Mouse (Mus musculus) small intestine, adult 2 months (tissue): Measurements from ENCODE around the gene Rps6kl1. TPM values are rescaled to one million over a fixed set of nuclear protein-coding genes. Genes with fewer than 3 reads are reported as not detected.

Experiments
- H3K27ac ChIP-seq: fragments of 200-500 bp; 2 replicates; pipeline ENCODE4 v1.5.1; 2012; ENCODE audit warnings: low read depth, low read length, control low read depth, inconsistent platforms; ENCODE audit not compliant: insufficient read depth
- H3K27me3 ChIP-seq: fragments of 200-500 bp; 2 replicates; pipeline ENCODE4 v1.6.1; 2012; ENCODE audit warnings: mild to moderate bottlenecking, moderate library complexity, low read length, inconsistent platforms; ENCODE audit not compliant: control insufficient read depth, insufficient read depth
- H3K36me3 ChIP-seq: fragments of 200-500 bp; 2 replicates; pipeline ENCODE4 v1.6.1; 2012; ENCODE audit warnings: mild to moderate bottlenecking, low read length, control low read depth, inconsistent platforms; ENCODE audit not compliant: control insufficient read depth, insufficient read depth
- H3K4me1 ChIP-seq: fragments of 200-500 bp; 2 replicates; pipeline ENCODE4 v1.6.1; 2012; ENCODE audit warnings: low read length, inconsistent platforms, mixed read lengths; ENCODE audit not compliant: control insufficient read depth, insufficient read depth, insufficient read length
- H3K4me3 ChIP-seq: fragments of 200-500 bp; 2 replicates; pipeline ENCODE4 v1.5.1; 2012; ENCODE audit warnings: low read depth, mild to moderate bottlenecking, control low read depth, inconsistent platforms, low read length, moderate library complexity
- CTCF ChIP-seq: fragments of 200-500 bp; IDR thresholded peaks from 2 replicates; pipeline ENCODE4 v1.5.1; 2012; ENCODE audit warnings: low read depth, mild to moderate bottlenecking, control low read depth, inconsistent platforms, low read length, moderate library complexity, mixed read lengths; ENCODE audit not compliant: insufficient replicate concordance, insufficient read length; ENCODE audit errors: extremely low read depth
- POLR2A ChIP-seq: fragments of 200-500 bp; IDR thresholded peaks from 2 replicates; pipeline ENCODE4 v1.6.1; 2012; ENCODE audit warnings: low read depth, mild to moderate bottlenecking, control low read depth, inconsistent platforms, low read length, moderate library complexity
- WGBS: fragments of 180-500 bp; shearing (Covaris S2); methylation state at CpG from one replicate; pipeline ENCODE4 v1.1.7; 2018; 5-methylcytosine and 5-hydroxymethylcytosine counted together
- polyA plus RNA-seq: library from polyadenylated mRNA; depleted of rRNA; stranded (reverse); fragments of >200 nt; gene quantifications from 2 replicates; pipeline ENCODE4 v1.2.3, GENCODE M21; 2012

Gene Rps6kl1
- polyA plus RNA-seq, 1 experiment = 0.68 TPM

GRCm38 (mm10) chr12:85142803-85143202, 8.3 kb downstream of the Rps6kl1 start:
- H3K4me3 ChIP-seq = no peak overlapping the region
- no peak overlapping the region for H3K27ac ChIP-seq
- no peaks in the 10 kb centered on the region for H3K27me3 ChIP-seq
- WGBS = 23% methylated on average over 4 of the region's 4 CpGs
- TF ChIP-seq POLR2A (no peak), CTCF (peak; percentile 93; the same call in 1 of the 2 replicates)
- H3K4me1 ChIP-seq = peaks cover 7% of the 10 kb centered on the region; the same call in 1 of the 2 replicates
- no peaks in the 10 kb centered on the region for H3K36me3 ChIP-seq

GRCm38 (mm10) chr12:85141096-85141495, 10.0 kb downstream of the Rps6kl1 start:
- TF ChIP-seq CTCF (no peak), POLR2A (no peak)
- WGBS = 85% methylated on average over 6 of the region's 6 CpGs
- H3K4me3 ChIP-seq = no peak overlapping the region

DNA sequence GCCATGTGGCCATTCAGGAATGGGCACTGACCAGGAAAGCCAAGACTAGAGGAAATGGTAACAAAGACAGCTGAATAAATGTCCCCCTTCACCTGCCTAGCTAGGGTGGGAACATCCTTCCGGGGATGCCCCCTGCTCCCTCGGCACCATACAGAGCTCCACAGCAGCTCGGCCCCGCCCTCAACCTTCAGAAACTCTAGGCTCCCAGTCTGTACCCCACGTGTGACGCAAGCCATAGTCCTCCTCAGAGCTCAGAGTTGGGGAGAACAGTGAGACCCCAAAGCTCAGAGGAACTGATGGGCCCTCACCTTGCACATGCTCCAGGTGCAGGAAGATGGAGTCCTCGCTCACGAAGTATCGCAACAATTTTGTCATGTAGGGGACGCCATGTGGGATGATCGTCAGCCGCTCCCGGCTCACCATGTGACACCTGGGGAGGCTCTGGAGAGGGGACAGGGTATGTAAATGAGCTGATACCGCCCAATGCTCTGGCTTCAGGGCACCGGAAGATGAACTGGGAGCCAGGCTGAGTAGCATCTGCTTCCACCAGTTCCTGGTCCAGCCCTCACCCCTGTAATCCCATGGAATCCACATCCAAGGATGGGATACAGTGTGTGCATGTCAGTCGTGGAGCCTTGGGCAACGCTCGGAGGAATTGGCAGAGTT, 10.9 kb downstream of the Rps6kl1 start:
- Histone ChIP-seq H3K4me3 (no peak overlapping the region), H3K27me3 (no peaks in the 10 kb centered on the region), H3K36me3 (0 out of 2 replicates have a peak, but pooled peaks cover 2% of the 10 kb centered on the region), H3K27ac (no peak overlapping the region), H3K4me1 (peaks cover 5% of the 10 kb centered on the region; the same call in 1 of the 2 replicates)
- 35% methylated on average over 18 of the region's 18 CpGs for WGBS
- TF ChIP-seq CTCF (no peak), POLR2A (no peak)

More at GRCm38 (mm10) chr12:85141096-85141495, 10.0 kb downstream of the Rps6kl1 start:
- peaks cover 5% of the 10 kb centered on the region; the same call in 1 of the 2 replicates for H3K4me1 ChIP-seq
- no peaks in the 10 kb centered on the region for H3K36me3 ChIP-seq
- no peaks in the 10 kb centered on the region for H3K27me3 ChIP-seq
- no peak overlapping the region for H3K27ac ChIP-seq

- WGBS = 66% methylated on average over 4 of the region's 4 CpGs
- Histone ChIP-seq H3K27ac (no peak overlapping the region), H3K4me1 (peaks cover 5% of the 10 kb centered on the region; the same call in 1 of the 2 replicates), H3K4me3 (no peak overlapping the region), H3K27me3 (no peaks in the 10 kb centered on the region), H3K36me3 (peaks cover 31% of the 10 kb centered on the region)
- TF ChIP-seq CTCF (no peak), POLR2A (no peak)
Observed at GRCm38 (mm10) chr12:85136627-85137026, 14.4 kb downstream of the Rps6kl1 start.

- Histone ChIP-seq H3K4me1 (peaks cover 5% of the 10 kb centered on the region; the same call in 1 of the 2 replicates), H3K27ac (no peak overlapping the region), H3K27me3 (no peaks in the 10 kb centered on the region), H3K36me3 (peaks cover 38% of the 10 kb centered on the region), H3K4me3 (no peak overlapping the region)
- TF ChIP-seq POLR2A = no peak
- WGBS = 75% methylated on average over 19 of the region's 19 CpGs
Observed at GRCm38 (mm10) chr12:85135513-85136470, 15.3 kb downstream of the Rps6kl1 start.

- WGBS = 76% methylated on average over 8 of the region's 8 CpGs
- H3K27me3 ChIP-seq = no peaks in the 10 kb centered on the region
- no peak overlapping the region for H3K4me3 ChIP-seq
- H3K36me3 ChIP-seq = peaks cover 53% of the 10 kb centered on the region
- no peak for TF ChIP-seq POLR2A
- no peak for TF ChIP-seq CTCF
- no peak overlapping the region for H3K27ac ChIP-seq
- peaks cover 5% of the 10 kb centered on the region; the same call in 1 of the 2 replicates for H3K4me1 ChIP-seq
Observed at GRCm38 (mm10) chr12:85134043-85134794, 16.8 kb downstream of the Rps6kl1 start.
